Mouse (Mus musculus): Measurements from ENCODE around the gene Kcnq5. TPM values are rescaled to one million over a fixed set of nuclear protein-coding genes. Genes with fewer than 3 reads are reported as not detected.
"Not testable (repeated sequence)": the region's sequence is repeated elsewhere in the genome, so short reads cannot be mapped to it uniquely, and the experiment has no call there.

The Kcnq5 gene
- polyA plus RNA-seq, 1 experiment from 2014 or later, result 0.99 TPM

DNA sequence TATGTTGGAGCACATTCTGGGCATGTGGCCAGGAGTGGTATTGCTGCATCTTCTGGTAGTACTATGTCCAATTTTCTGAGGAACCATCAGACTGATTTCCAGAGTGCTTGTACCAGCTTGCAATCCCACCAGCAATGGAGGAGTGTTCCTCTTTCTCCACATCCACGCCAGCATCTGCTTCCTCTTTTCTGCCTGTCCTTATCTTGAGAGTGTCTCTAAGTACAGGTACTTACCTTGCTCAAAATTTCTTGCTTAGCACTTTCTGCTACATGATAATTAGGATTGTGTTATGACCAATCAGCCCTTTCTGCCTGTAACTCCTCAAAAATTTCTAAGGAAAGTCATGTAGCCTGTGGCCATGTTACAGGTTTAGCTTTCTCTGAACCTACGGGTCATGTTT is 394.3 kb downstream of the Kcnq5 start:
- not testable (repeated sequence) for H3K36me3 ChIP-seq (ENCODE audit: control insufficient read depth, insufficient read depth, low read length); H3K27ac ChIP-seq (ENCODE audit: low read depth, low read length); H3K4me2 ChIP-seq (replicated peaks; ENCODE audit: low read depth, low read length); ATAC-seq (ENCODE audit: low FRiP score, low TSS enrichment); H3K4me1 ChIP-seq (ENCODE audit: control insufficient read depth, insufficient read depth, low read length); H3K9me3 ChIP-seq (ENCODE audit: control insufficient read depth, low read length); H3K4me3 ChIP-seq (ENCODE audit: low read length); H3K9ac ChIP-seq (ENCODE audit: low read depth, low read length); H3K27me3 ChIP-seq (ENCODE audit: control insufficient read depth, insufficient read depth, low read length)
- WGBS, result 94% methylated on average over 2 of the region's 2 CpGs

DNA sequence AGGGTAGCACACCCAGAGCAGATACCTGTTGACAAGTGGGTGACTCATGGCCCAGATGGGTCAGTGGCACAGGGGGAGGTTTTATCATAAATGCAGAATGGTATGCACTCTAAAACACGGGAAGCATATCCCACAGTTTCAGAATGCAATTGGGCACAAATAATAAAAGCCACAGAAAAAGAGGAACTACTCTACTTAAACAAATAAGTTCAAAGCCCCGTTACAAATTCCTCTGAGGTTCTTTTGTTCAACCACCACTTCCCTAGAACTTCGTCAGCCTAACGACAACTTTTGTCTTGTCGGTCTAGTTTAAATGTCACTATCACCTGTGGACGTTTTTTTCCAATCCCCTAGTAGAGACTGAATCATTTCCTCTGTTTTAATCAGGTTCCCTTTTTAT is 407.1 kb downstream of the Kcnq5 start:
- Histone ChIP-seq H3K4me3 (ENCODE audit: low read length) (no peak overlapping the region), H3K27me3 (ENCODE audit: control insufficient read depth, insufficient read depth, low read length) (no peaks in the 10 kb centered on the region), H3K4me2 (replicated peaks; ENCODE audit: low read depth, low read length) (no peak overlapping the region), H3K27ac (ENCODE audit: low read depth, low read length) (no peak overlapping the region), H3K9me3 (ENCODE audit: control insufficient read depth, low read length) (no peaks in the 10 kb centered on the region), H3K36me3 (ENCODE audit: control insufficient read depth, insufficient read depth, low read length) (no peaks in the 10 kb centered on the region), H3K4me1 (ENCODE audit: control insufficient read depth, insufficient read depth, low read length) (no peaks in the 10 kb centered on the region), H3K9ac (ENCODE audit: low read depth, low read length) (no peak overlapping the region)
- ATAC-seq (ENCODE audit: low FRiP score, low TSS enrichment), result no peak
- WGBS, result 87% methylated on average over 6 of the region's 6 CpGs

DNA sequence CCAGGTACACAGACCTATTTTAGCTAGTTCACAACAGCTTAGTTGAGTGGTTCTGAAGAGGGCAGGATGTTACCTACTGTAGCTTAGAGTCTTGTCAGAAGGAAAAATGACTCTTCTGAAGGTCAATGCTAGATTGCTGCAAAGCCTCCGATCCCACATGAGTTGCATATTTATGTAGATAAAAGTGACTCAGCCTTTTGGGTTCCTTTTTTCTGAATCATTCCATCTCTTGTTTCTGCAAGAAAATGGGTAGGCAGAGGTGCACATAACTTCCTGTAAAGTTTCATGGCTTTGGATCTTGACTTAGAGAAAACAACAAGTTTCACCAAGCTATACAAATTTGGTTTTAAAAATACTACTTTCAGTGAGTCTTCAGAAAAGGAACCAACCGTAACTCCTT is 409.0 kb downstream of the Kcnq5 start:
- no peak overlapping the region for H3K9ac ChIP-seq (ENCODE audit: low read depth, low read length)
- H3K4me1 ChIP-seq (ENCODE audit: control insufficient read depth, insufficient read depth, low read length), result no peaks in the 10 kb centered on the region
- H3K4me3 ChIP-seq (ENCODE audit: low read length), result no peak overlapping the region
- H3K9me3 ChIP-seq (ENCODE audit: control insufficient read depth, low read length), result no peaks in the 10 kb centered on the region
- H3K27me3 ChIP-seq (ENCODE audit: control insufficient read depth, insufficient read depth, low read length), result no peaks in the 10 kb centered on the region
- no peaks in the 10 kb centered on the region for H3K36me3 ChIP-seq (ENCODE audit: control insufficient read depth, insufficient read depth, low read length)
- no peak for ATAC-seq (ENCODE audit: low FRiP score, low TSS enrichment)
- H3K27ac ChIP-seq (ENCODE audit: low read depth, low read length), result no peak overlapping the region
- WGBS, result 86% methylated on average over 2 of the region's 2 CpGs
- H3K4me2 ChIP-seq (replicated peaks; ENCODE audit: low read depth, low read length), result no peak overlapping the region

DNA sequence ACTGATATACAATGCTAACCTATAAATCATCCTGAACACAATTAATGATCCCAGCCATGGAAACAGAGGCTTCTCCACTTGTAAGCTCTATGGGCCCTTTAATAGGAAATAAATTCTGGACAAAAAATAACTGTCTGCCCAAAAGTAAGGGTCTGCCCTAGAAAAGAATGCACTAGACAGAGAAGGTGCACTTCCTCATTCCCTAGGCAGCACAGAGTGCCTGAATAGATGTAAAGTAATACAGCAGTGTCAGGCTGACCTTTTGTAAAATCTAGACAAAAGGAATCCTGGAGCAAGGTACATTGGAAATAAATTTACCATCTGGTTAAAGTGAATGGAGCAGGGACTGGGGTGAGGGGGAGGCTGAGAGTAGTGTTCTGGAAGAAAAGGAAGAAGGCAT is 417.8 kb downstream of the Kcnq5 start:
- ATAC-seq (ENCODE audit: low FRiP score, low TSS enrichment), result peak; percentile 64; the same call in 1 of the 2 replicates
- Histone ChIP-seq H3K9me3 (ENCODE audit: control insufficient read depth, low read length) (no peaks in the 10 kb centered on the region), H3K4me3 (ENCODE audit: low read length) (no peak overlapping the region), H3K27ac (ENCODE audit: low read depth, low read length) (no peak overlapping the region), H3K9ac (ENCODE audit: low read depth, low read length) (no peak overlapping the region), H3K36me3 (ENCODE audit: control insufficient read depth, insufficient read depth, low read length) (no peaks in the 10 kb centered on the region), H3K4me1 (ENCODE audit: control insufficient read depth, insufficient read depth, low read length) (no peaks in the 10 kb centered on the region), H3K4me2 (replicated peaks; ENCODE audit: low read depth, low read length) (no peak overlapping the region), H3K27me3 (ENCODE audit: control insufficient read depth, insufficient read depth, low read length) (no peaks in the 10 kb centered on the region)

DNA sequence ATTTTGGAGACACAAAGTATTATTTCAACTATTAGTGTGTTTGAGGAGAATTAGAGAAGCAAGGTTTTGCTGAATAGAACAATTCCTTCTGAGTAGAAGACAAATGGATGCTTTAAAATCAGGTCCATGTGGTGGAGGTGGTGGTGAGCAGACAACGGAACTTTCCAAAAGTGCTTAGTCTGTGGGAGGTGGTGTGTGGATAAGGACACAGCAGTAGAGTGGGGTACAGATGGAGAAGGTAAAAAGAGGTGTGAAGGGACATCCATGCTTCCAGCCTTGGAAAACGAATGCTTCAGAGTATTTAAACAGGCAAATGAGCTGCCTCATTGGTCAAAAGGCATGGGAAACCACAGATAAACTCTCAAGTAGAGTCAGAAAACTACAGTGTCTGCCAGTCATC is 422.3 kb downstream of the Kcnq5 start:
- Histone ChIP-seq H3K9ac (ENCODE audit: low read depth, low read length) (no peak overlapping the region), H3K4me2 (replicated peaks; ENCODE audit: low read depth, low read length) (no peak overlapping the region), H3K36me3 (ENCODE audit: control insufficient read depth, insufficient read depth, low read length) (no peaks in the 10 kb centered on the region), H3K9me3 (ENCODE audit: control insufficient read depth, low read length) (no peaks in the 10 kb centered on the region), H3K27ac (ENCODE audit: low read depth, low read length) (no peak overlapping the region), H3K4me3 (ENCODE audit: low read length) (no peak overlapping the region), H3K27me3 (ENCODE audit: control insufficient read depth, insufficient read depth, low read length) (no peaks in the 10 kb centered on the region), H3K4me1 (ENCODE audit: control insufficient read depth, insufficient read depth, low read length) (no peaks in the 10 kb centered on the region)
- no peak for ATAC-seq (ENCODE audit: low FRiP score, low TSS enrichment)
- WGBS, result 81% methylated on average over 2 of the region's 2 CpGs

DNA sequence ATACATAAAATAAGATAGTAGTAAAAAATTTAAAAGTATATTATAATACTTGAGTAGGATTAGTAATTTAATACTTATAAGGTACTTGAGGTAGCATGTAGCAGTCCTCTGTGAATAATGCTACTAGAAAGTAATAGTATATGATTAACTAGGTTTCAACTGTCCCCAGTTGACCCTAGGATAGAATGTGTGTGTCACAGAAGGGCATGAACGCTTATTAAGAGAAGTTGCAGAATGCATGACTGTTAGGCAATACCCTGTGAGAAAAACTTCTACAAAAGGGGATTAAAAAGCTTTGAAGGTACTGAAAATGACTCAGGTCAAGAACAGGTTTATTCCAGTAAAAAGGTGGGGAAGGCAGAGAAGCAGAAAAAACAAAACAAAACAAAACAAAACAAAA is 430.9 kb downstream of the Kcnq5 start:
- Histone ChIP-seq H3K36me3 (ENCODE audit: control insufficient read depth, insufficient read depth, low read length) (no peaks in the 10 kb centered on the region), H3K4me3 (ENCODE audit: low read length) (no peak overlapping the region), H3K27ac (ENCODE audit: low read depth, low read length) (no peak overlapping the region), H3K4me2 (replicated peaks; ENCODE audit: low read depth, low read length) (no peak overlapping the region), H3K4me1 (ENCODE audit: control insufficient read depth, insufficient read depth, low read length) (no peaks in the 10 kb centered on the region), H3K27me3 (ENCODE audit: control insufficient read depth, insufficient read depth, low read length) (no peaks in the 10 kb centered on the region), H3K9ac (ENCODE audit: low read depth, low read length) (no peak overlapping the region), H3K9me3 (ENCODE audit: control insufficient read depth, low read length) (no peaks in the 10 kb centered on the region)
- 68% methylated on average over 1 of the region's 1 CpGs for WGBS
- no peak for ATAC-seq (ENCODE audit: low FRiP score, low TSS enrichment)

DNA sequence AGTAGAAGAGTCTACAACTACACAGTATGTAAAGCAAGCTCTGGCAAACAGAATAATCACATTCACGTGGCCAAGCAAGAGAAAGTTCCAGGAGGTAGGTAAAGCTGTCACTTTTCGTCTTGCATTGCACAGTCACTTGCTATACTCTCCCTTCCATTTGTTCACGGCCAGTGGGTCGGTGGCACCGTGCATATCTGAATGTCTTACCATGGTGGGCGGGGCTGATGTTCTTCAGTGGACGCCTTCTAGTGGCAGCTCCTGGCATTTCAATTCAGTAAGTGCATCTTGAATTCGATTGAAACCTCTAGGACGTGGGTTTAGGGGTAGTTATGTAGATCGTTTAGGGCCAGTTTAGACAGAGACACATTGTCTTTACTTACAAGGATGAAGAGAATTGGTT is 439.7 kb downstream of the Kcnq5 start:
- H3K9me3 ChIP-seq (ENCODE audit: control insufficient read depth, low read length), result no peaks in the 10 kb centered on the region
- H3K36me3 ChIP-seq (ENCODE audit: control insufficient read depth, insufficient read depth, low read length), result no peaks in the 10 kb centered on the region
- no peak overlapping the region for H3K4me2 ChIP-seq (replicated peaks; ENCODE audit: low read depth, low read length)
- no peak overlapping the region for H3K4me3 ChIP-seq (ENCODE audit: low read length)
- no peak overlapping the region for H3K27ac ChIP-seq (ENCODE audit: low read depth, low read length)
- no peaks in the 10 kb centered on the region for H3K4me1 ChIP-seq (ENCODE audit: control insufficient read depth, insufficient read depth, low read length)
- 83% methylated on average over 10 of the region's 10 CpGs for WGBS
- H3K9ac ChIP-seq (ENCODE audit: low read depth, low read length), result no peak overlapping the region
- H3K27me3 ChIP-seq (ENCODE audit: control insufficient read depth, insufficient read depth, low read length), result no peaks in the 10 kb centered on the region
- ATAC-seq (ENCODE audit: low FRiP score, low TSS enrichment), result no peak

DNA sequence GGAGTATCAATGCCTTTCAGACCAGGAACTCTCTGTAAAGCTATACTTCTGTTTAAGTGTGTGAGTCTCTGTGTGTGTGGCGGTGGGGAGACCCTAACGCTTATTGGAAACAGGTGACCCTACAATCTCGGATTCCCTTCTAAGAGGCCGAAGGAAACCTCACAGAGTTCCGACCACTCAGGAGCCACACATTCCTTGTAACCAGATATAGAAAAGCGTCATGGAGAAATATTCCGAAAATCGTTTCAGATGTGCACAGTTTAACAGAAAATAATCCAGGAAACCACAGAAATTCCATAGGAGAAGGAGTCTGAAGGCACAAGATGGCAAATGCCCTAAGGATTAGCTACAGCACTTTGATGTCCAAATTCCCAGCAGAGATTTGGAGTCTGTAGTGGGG is 440.3 kb downstream of the Kcnq5 start:
- no peaks in the 10 kb centered on the region for H3K27me3 ChIP-seq (ENCODE audit: control insufficient read depth, insufficient read depth, low read length)
- WGBS, result 93% methylated on average over 8 of the region's 8 CpGs
- H3K4me3 ChIP-seq (ENCODE audit: low read length), result no peak overlapping the region
- ATAC-seq (ENCODE audit: low FRiP score, low TSS enrichment), result no peak
- H3K36me3 ChIP-seq (ENCODE audit: control insufficient read depth, insufficient read depth, low read length), result no peaks in the 10 kb centered on the region
- no peak overlapping the region for H3K4me2 ChIP-seq (replicated peaks; ENCODE audit: low read depth, low read length)
- H3K4me1 ChIP-seq (ENCODE audit: control insufficient read depth, insufficient read depth, low read length), result no peaks in the 10 kb centered on the region
- H3K27ac ChIP-seq (ENCODE audit: low read depth, low read length), result no peak overlapping the region
- no peak overlapping the region for H3K9ac ChIP-seq (ENCODE audit: low read depth, low read length)
- H3K9me3 ChIP-seq (ENCODE audit: control insufficient read depth, low read length), result no peaks in the 10 kb centered on the region

DNA sequence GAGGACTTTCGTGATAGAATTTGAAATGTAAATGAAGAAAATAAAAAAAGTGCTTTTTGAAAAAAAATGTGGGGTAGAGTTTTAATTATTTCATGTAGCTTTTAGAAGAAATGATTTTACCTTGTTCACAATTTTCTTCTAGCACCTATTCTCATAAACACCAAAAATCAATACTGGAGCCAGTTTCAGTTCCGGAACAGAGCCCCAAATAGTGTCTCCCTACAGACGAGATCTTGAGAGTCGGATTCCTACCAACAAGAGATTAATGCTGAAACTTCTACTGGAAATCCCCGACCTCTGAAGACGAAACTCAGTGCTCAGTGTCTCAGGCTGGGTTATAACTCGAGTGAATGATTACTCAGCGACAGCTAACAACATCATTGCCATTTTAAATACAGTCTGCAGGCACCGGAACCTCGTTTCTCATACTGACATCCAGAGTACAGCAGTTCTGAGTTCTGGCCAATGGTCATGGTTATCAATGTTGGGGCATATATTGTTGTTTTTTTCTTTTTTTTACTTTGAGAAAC is 441.6 kb downstream of the Kcnq5 start:
- Histone ChIP-seq H3K4me3 (ENCODE audit: low read length) (no peak overlapping the region), H3K9me3 (ENCODE audit: control insufficient read depth, low read length) (no peaks in the 10 kb centered on the region), H3K9ac (ENCODE audit: low read depth, low read length) (no peak overlapping the region), H3K27me3 (ENCODE audit: control insufficient read depth, insufficient read depth, low read length) (no peaks in the 10 kb centered on the region), H3K36me3 (ENCODE audit: control insufficient read depth, insufficient read depth, low read length) (no peaks in the 10 kb centered on the region), H3K27ac (ENCODE audit: low read depth, low read length) (no peak overlapping the region), H3K4me1 (ENCODE audit: control insufficient read depth, insufficient read depth, low read length) (no peaks in the 10 kb centered on the region), H3K4me2 (replicated peaks; ENCODE audit: low read depth, low read length) (no peak overlapping the region)
- no peak for ATAC-seq (ENCODE audit: low FRiP score, low TSS enrichment)
- 52% methylated on average over 10 of the region's 10 CpGs for WGBS

DNA sequence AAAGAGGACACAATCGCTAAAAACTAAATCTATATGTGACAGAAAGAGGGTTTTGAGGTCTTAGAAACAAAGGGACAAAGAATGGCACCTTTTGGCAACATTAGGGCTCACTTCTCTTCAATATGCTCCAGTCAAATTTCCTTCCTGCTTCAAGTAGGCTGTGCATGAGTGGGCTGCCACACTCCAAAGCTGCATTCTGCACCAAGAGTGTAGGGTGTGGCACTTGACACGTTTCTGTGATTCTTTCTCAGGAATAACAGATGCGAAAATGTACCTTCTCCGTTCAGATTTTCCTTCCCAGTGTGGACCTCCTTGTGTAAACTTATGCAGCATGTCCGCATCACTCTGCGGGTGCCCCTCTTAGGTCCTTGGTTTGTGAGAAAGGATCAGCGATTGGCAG is 455.1 kb downstream of the Kcnq5 start:
- H3K27ac ChIP-seq (ENCODE audit: low read depth, low read length), result no peak overlapping the region
- no peaks in the 10 kb centered on the region for H3K36me3 ChIP-seq (ENCODE audit: control insufficient read depth, insufficient read depth, low read length)
- H3K4me3 ChIP-seq (ENCODE audit: low read length), result no peak overlapping the region
- ATAC-seq (ENCODE audit: low FRiP score, low TSS enrichment), result no peak
- no peaks in the 10 kb centered on the region for H3K27me3 ChIP-seq (ENCODE audit: control insufficient read depth, insufficient read depth, low read length)
- no peak overlapping the region for H3K4me2 ChIP-seq (replicated peaks; ENCODE audit: low read depth, low read length)
- H3K9me3 ChIP-seq (ENCODE audit: control insufficient read depth, low read length), result no peaks in the 10 kb centered on the region
- WGBS, result 79% methylated on average over 7 of the region's 7 CpGs
- H3K4me1 ChIP-seq (ENCODE audit: control insufficient read depth, insufficient read depth, low read length), result no peaks in the 10 kb centered on the region
- H3K9ac ChIP-seq (ENCODE audit: low read depth, low read length), result no peak overlapping the region
